Mouse (Mus musculus) megakaryocyte, embryonic 14.5 days (primary cell): ENCODE data around the gene Slc34a1. TPM values are rescaled to one million over a fixed set of nuclear protein-coding genes. Genes with fewer than 3 reads are reported as not detected.
A peak's percentile ranks its signal among the peaks of the same experiment; 100 is the strongest.

Experiments
- H3K27me3 ChIP-seq: replicated peaks from 2 replicates; pipeline ENCODE3; 2012; ENCODE audit warnings: inconsistent platforms
- H3K36me3 ChIP-seq: replicated peaks from 2 replicates; pipeline ENCODE3; 2012; ENCODE audit warnings: low read length, inconsistent platforms, mixed read lengths
- H3K4me1 ChIP-seq: 2 replicates; pipeline ENCODE4 v1.6.1; 2012; ENCODE audit warnings: inconsistent platforms
- H3K4me3 ChIP-seq: replicated peaks from 2 replicates; pipeline ENCODE3; 2012; ENCODE audit warnings: moderate library complexity, mild to moderate bottlenecking, inconsistent platforms
- H3K9me3 ChIP-seq: 2 replicates; pipeline ENCODE4 v1.6.1; 2012; ENCODE audit warnings: inconsistent platforms
- FLI1 ChIP-seq: IDR thresholded peaks from 2 replicates; pipeline ENCODE4 v1.6.1; 2012; ENCODE audit warnings: low read length, inconsistent platforms, mixed read lengths
- GATA1 ChIP-seq: IDR thresholded peaks from 3 replicates; pipeline ENCODE4 v1.6.1; 2012; ENCODE audit warnings: mixed read lengths, low read length, inconsistent platforms, borderline replicate concordance
- polyA plus RNA-seq: library from polyadenylated mRNA; stranded (reverse); fragments of >175 nt; gene quantifications from 2 replicates; pipeline ENCODE4 v1.2.3, GENCODE M21; 2012; ENCODE audit warnings: low replicate concordance; ENCODE audit not compliant: insufficient read depth

The Slc34a1 gene
- polyA plus RNA-seq, 1 experiment, result not detected

DNA sequence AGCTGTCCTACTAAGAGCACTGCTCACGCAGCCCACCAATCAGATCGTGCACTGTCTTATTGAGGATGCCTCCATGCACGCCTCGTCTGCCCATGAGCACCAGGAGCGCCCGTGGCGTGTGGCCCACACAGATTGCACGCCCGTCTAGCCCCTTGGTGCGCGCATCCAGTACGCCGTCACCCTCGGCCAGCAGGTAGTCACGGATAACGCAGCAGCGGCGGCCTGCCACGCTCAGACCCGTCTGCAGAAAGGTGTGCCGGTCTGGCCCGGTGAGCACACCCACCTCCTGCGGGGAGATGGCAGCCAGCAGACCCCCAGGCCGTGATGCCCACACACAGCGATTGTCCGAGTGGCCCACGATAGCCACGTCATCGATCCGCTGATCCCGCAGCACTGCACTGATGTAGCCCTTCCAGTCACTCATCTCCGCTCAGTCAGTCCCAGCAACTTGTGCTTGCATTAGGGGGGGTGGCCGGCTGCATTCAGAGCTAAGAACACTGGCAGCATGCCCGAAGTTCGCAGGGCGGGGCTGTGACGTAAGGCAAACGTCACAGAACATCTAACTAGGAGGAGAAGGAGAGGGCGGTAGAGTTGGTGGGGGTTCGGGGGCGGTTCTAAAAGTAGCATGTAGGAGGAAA lies 16.9 kb downstream of the Slc34a1 start, which contains the start of gene Pfn3:
Pfn3 (minus strand) TSS at position 490 of the 638 bp plus-strand sequence.
- Histone ChIP-seq H3K4me3 (peak within 1 kb of the TSS; percentile 47), H3K36me3 (no peaks in the 10 kb centered on the region), H3K9me3 (peaks cover 14% of the 10 kb centered on the region), H3K4me1 (peaks cover 45% of the 10 kb centered on the region), H3K27me3 (peaks cover 75% of the 10 kb centered on the region)
- TF ChIP-seq FLI1, result no peak
- no peak for TF ChIP-seq GATA1

GRCm38 (mm10) chr13:55418004-55418403 lies 20.0 kb downstream of the Slc34a1 start:
- Histone ChIP-seq H3K27me3 (peaks cover 78% of the 10 kb centered on the region), H3K36me3 (no peaks in the 10 kb centered on the region), H3K4me1 (peaks cover 57% of the 10 kb centered on the region), H3K4me3 (peak overlapping the region; percentile 79), H3K9me3 (peaks cover 18% of the 10 kb centered on the region)
- TF ChIP-seq GATA1, result no peak
- TF ChIP-seq FLI1, result no peak

- H3K4me3 ChIP-seq, result no peak overlapping the region
- no peaks in the 10 kb centered on the region for H3K36me3 ChIP-seq
- H3K27me3 ChIP-seq, result peaks cover 78% of the 10 kb centered on the region
- peaks cover 18% of the 10 kb centered on the region for H3K9me3 ChIP-seq
- TF ChIP-seq GATA1, result no peak
- no peak for TF ChIP-seq FLI1
- peaks cover 49% of the 10 kb centered on the region for H3K4me1 ChIP-seq
Observed at GRCm38 (mm10) chr13:55419142-55419541, 21.2 kb downstream of the Slc34a1 start.

DNA sequence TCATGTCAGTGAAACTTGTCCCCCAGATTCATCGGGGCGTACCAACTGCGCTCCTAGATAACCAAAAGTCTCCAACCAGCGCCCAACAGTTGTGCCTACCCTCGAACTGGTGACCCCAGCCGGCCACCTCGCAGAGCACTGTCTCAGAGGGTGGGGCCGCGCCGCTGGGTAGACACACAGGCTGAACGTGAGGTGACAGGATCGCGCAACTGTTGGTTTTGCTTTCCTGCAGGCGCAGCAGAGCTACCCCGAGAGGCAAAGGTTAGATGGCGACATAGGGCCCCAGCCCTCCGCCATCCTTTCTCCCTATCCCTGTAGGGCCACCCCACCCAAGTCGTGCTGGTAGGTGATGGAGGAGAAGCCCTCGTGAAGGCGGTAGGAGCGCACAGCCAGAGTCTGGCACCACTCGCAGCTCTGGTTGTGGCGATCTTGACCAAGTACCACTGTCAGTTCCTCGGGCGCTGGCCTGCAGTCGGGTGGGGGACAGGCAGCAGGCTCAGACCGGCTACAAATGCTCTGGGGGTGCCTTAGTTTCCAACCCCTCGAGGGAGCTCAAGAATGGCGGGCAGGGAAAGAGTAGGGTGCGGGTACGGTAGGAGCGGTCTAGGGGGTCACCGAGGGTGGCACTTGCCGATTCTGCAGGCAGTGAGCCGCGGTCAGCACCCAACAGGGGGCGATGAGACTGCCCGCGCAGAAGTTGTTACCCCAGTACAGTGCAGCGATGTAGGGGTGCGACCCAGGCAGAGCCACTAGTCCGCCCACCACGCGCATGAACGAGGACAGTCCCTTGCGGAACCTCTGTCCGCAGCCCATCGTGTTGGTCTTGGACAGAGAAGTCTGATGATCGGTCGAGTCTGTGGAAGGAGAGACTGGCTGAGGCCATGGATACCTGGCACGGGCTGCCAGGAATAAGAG lies 22.3 kb downstream of the Slc34a1 start:
- peak overlapping the region; percentile 70 for H3K4me3 ChIP-seq
- no peak for TF ChIP-seq GATA1
- no peak for TF ChIP-seq FLI1
- peaks cover 11% of the 10 kb centered on the region for H3K9me3 ChIP-seq
- peaks cover 69% of the 10 kb centered on the region for H3K27me3 ChIP-seq
- no peaks in the 10 kb centered on the region for H3K36me3 ChIP-seq
- peaks cover 40% of the 10 kb centered on the region for H3K4me1 ChIP-seq

DNA sequence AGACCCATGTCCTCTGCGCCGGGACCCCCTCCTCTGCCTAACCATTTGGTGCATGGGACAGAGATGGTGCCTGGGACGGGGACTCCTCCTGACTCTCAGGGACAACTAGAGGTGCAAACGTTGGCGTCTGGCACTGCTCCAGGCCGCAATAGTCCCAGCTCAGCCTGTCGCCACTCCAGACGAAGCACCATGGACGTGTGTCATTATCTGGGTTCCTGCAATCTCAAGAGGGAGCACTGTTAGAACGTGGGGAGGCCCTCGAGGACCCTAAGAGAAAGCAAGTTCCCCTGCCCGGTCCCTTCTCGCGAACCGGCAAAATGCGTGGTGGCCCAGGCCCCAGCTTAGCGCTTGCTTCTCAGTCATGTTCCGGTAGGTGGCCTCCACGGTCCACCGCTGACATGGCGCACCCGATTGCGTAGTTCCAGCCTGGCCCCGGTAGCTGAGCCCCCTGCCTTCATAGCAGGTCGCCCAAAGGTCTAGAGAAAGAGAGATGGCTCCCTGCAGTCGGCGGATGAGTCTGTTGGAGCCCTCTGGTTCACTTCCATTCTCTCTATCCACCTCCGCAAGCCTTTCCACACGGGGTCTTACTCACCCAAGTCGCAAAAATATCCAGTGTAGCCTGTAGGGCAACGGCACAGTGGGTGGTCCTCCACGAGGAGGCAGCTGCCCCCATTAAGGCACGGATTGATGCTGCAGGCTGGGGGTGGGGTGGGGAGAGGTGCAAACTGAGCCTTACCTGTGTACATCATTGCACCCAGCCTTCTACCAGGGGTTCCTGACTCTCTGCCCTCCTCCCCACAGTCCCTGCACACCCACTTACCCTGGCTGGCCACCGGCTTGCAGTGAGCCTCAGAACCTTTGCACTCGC lies 23.2 kb downstream of the Slc34a1 start:
- TF ChIP-seq GATA1 (no peak), FLI1 (no peak)
- H3K4me3 ChIP-seq, result peak overlapping the region; percentile 87
- peaks cover 11% of the 10 kb centered on the region for H3K9me3 ChIP-seq
- peaks cover 40% of the 10 kb centered on the region for H3K4me1 ChIP-seq
- no peaks in the 10 kb centered on the region for H3K36me3 ChIP-seq
- peaks cover 74% of the 10 kb centered on the region for H3K27me3 ChIP-seq

DNA sequence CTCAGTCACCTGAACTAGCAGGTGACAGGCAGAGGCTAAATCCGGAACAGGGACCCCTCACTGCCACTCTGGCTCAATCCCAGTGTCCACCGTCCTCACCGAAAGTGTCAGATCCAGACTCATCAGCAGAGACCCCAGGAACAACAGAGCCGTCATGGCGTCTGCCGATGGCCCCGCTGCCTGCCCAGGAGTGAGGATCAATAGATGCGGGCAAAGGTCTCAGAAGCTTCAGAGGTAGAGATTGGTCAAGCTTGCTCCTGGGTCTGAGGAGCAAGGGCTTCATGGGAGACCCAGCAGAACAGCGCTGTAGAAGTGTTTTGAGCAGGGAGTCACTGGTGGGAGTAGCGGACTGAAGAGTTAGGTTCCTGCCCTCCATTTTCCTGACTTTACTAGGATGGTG lies 28.6 kb downstream of the Slc34a1 start, which contains the start of gene F12:
F12 (minus strand) TSS at position 181 of the 400 bp plus-strand sequence.
- Histone ChIP-seq H3K36me3 (no peaks in the 10 kb centered on the region), H3K4me3 (no peak within 1 kb of the TSS), H3K4me1 (peaks cover 19% of the 10 kb centered on the region), H3K27me3 (peaks cover 43% of the 10 kb centered on the region), H3K9me3 (peaks cover 3% of the 10 kb centered on the region; the same call in 1 of the 2 replicates)
- TF ChIP-seq FLI1, result no peak
- no peak for TF ChIP-seq GATA1

DNA sequence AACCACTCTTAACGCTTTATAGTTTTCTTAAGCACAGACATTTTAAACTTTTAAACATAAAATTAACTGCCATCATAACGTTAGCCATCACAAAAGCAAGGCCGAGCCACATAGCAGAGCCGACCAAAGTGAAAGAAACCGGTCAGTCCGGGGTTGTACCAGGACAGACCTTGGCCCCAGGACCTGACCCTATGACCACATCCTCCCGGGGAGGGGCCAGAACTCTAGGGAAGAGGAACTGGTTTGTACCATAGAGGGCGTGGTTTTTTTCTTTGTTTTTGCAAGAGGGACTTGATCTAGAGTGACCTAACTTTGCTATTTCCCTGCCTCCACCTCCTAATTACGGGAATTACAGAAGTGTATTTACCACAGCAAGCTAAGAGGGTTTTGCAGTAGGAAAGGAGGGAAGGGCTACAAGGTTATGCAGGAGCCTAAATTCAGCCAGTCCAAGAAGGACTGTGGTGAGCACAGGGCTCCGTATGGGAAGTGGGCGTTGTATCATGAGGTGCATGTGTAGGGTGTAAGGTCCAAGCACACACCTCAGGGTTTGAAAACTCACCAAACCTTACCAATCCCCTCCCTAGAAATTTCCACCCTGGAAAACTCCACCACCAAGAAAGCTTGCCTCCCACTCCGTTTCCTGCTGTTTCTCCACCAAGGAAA lies 31.4 kb downstream of the Slc34a1 start:
- Histone ChIP-seq H3K36me3 (no peaks in the 10 kb centered on the region), H3K27me3 (peaks cover 22% of the 10 kb centered on the region), H3K4me3 (peak overlapping the region; percentile 84), H3K4me1 (peaks cover 38% of the 10 kb centered on the region), H3K9me3 (peaks cover 3% of the 10 kb centered on the region; the same call in 1 of the 2 replicates)
- TF ChIP-seq GATA1, result no peak
- TF ChIP-seq FLI1, result no peak

- peaks cover 3% of the 10 kb centered on the region; the same call in 1 of the 2 replicates for H3K9me3 ChIP-seq
- H3K4me1 ChIP-seq, result peaks cover 38% of the 10 kb centered on the region
- H3K27me3 ChIP-seq, result peaks cover 19% of the 10 kb centered on the region
- no peak overlapping the region for H3K4me3 ChIP-seq
- H3K36me3 ChIP-seq, result no peaks in the 10 kb centered on the region
- TF ChIP-seq FLI1 (no peak), GATA1 (no peak)
Observed at GRCm38 (mm10) chr13:55430566-55430965, 32.6 kb downstream of the Slc34a1 start.
